Mouse (Mus musculus) stomach, embryonic 16.5 days (tissue): ENCODE measurements around the gene Epo. TPM values are rescaled to one million over a fixed set of nuclear protein-coding genes. Genes with fewer than 3 reads are reported as not detected.

ENCODE experiments used
- ATAC-seq: fragments of 200-750 bp; cut with Nextera tagmentation; 2 replicates; pipeline ENCODE4 v1.8.0; 2017; ENCODE audit warnings: moderate number of reproducible peaks, moderate TSS enrichment; ENCODE audit not compliant: insufficient read depth, low FRiP score
- H3K27ac ChIP-seq: fragments of 300-500 bp; sonication (generic); 2 replicates; pipeline ENCODE4 v1.5.1; 2014; ENCODE audit warnings: low read length
- H3K27me3 ChIP-seq: fragments of 300-500 bp; sonication (generic); 2 replicates; pipeline ENCODE4 v1.6.1; 2014; ENCODE audit warnings: low read length, control low read depth, mixed read lengths; ENCODE audit not compliant: control insufficient read depth, insufficient read depth
- H3K36me3 ChIP-seq: fragments of 300-500 bp; sonication (generic); 2 replicates; pipeline ENCODE4 v1.6.1; 2014; ENCODE audit warnings: low read length; ENCODE audit not compliant: control insufficient read depth, insufficient read depth
- H3K4me1 ChIP-seq: fragments of 300-500 bp; sonication (generic); 2 replicates; pipeline ENCODE4 v1.6.1; 2014; ENCODE audit warnings: low read length, control low read depth, mixed read lengths; ENCODE audit not compliant: control insufficient read depth, insufficient read depth
- H3K4me2 ChIP-seq: fragments of 300-500 bp; sonication (generic); 2 replicates; pipeline ENCODE4 v1.6.1; 2014; ENCODE audit warnings: low read depth, low read length, mixed read lengths
- H3K4me3 ChIP-seq: fragments of 300-500 bp; sonication (generic); replicated peaks from 2 replicates; pipeline ENCODE4 v1.5.1; 2014; ENCODE audit warnings: mild to moderate bottlenecking, low read length
- H3K9ac ChIP-seq: fragments of 300-500 bp; sonication (generic); 2 replicates; pipeline ENCODE4 v1.6.1; 2014; ENCODE audit warnings: low read length
- H3K9me3 ChIP-seq: fragments of 300-500 bp; sonication (generic); replicated peaks from 2 replicates; pipeline ENCODE4 v1.6.1; 2016; ENCODE audit warnings: low read length, control low read depth; ENCODE audit not compliant: control insufficient read depth
- WGBS: fragments of 180-500 bp; shearing (Covaris S2); extraction: QIAGEN DNeasy Blood & Tissue Kit; methylation state at CpG from one replicate; pipeline ENCODE4 v1.1.7; 2014; 5-methylcytosine and 5-hydroxymethylcytosine counted together
- polyA plus RNA-seq: library from polyadenylated mRNA; unstranded; fragments of >200 nt; fragmentation: Nextera tagmentation; extraction: Ambion mirVana; gene quantifications from 2 replicates; pipeline ENCODE4 v1.2.1, GENCODE M21; 2015

Gene Epo
- polyA plus RNA-seq, 1 experiment from 2014 or later = not detected

DNA sequence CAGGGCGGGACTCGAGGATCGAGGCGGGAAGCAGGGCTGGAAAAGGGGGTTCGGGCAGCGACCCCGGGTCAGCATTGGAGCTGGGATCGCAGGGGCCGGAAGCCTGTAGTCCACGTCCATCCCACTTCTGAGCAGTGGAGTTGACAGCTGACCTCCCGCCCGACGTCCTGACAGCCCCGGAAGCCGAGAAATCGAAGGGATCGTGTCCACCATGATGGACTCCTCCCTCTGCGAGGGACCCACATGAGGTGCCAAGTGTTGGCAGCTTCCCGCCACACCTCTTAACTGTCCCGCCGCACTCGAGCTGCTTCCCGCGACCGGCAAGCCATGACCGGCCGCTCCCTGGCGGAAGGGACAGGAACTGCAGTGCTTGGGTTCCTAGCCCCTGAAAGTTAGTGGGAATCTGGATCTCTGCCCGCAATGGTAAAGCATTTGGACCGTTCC, 30.4 kb downstream of the Epo start:
- ATAC-seq = peak; percentile 89
- peaks cover 15% of the 10 kb centered on the region for H3K4me1 ChIP-seq
- H3K9me3 ChIP-seq = no peaks in the 10 kb centered on the region
- H3K4me2 ChIP-seq = peak overlapping the region; percentile 75
- H3K36me3 ChIP-seq = no peaks in the 10 kb centered on the region
- H3K9ac ChIP-seq = peak overlapping the region; percentile 88
- peak overlapping the region; percentile 86 for H3K4me3 ChIP-seq
- peak overlapping the region; percentile 93 for H3K27ac ChIP-seq
- under 1% methylated on average over 30 of the region's 30 CpGs for WGBS
- H3K27me3 ChIP-seq = no peaks in the 10 kb centered on the region

DNA sequence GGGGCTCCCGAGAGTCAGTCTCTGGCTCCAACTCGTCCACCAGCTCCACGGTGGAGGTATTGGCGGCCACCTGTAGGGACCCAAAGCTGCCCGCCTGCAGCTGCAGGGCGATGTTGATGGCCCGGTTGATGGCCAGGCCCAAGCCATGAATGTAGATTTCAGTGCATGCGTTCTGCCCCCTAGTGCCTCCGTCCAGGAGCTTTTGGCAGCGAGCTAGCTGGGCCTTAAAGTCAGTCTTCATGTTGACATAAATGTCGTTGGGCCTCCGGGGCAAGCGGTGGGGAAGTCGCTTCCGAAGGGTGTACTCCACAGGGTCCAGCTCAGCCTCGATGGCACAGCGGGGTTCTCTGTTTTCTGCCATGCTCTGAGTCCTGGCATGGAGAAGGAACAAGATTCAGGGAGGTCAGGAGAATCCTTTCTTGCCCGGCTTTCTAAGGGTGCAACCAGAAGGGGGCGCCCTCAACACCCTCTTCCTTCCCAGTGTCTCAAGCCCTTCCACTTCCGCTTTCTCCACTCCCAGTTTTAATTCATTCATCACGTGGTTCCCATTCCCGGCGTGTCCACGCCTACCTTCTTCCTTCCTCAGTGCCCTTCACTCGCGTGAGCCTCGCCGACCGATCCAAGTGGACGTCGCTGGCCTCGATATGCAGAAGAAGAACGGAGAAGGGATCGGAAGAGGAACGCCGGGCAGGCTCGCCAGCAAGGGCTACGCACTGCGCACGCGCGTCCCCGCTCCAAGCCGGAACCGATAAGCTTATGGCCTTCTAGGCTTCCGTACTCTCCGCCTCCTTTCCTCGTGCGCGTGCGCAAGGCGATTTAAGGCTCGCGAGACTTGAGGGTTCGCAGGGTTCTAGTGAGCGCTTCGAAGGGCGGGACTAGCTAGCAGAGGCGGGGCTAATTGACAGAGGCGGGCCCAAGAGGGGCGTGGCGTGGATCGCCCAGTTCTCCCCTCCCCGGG, 31.1 kb downstream of the Epo start, which contains the start of gene Pop7:
Gene Pop7, minus strand, starts transcription at position 810 of the 958 bp plus-strand sequence.
- H3K36me3 ChIP-seq = no peaks in the 10 kb centered on the region
- peak within 1 kb of the TSS; percentile 99 for H3K27ac ChIP-seq
- peak within 1 kb of the TSS; percentile 97 for H3K4me2 ChIP-seq
- no peaks in the 10 kb centered on the region for H3K27me3 ChIP-seq
- WGBS = 2% methylated on average over 64 of the region's 64 CpGs
- peaks cover 15% of the 10 kb centered on the region for H3K4me1 ChIP-seq
- H3K9ac ChIP-seq = peak within 1 kb of the TSS; percentile 88
- no peaks in the 10 kb centered on the region for H3K9me3 ChIP-seq
- peak; percentile 97 for ATAC-seq
- H3K4me3 ChIP-seq = peak within 1 kb of the TSS; percentile 86

DNA sequence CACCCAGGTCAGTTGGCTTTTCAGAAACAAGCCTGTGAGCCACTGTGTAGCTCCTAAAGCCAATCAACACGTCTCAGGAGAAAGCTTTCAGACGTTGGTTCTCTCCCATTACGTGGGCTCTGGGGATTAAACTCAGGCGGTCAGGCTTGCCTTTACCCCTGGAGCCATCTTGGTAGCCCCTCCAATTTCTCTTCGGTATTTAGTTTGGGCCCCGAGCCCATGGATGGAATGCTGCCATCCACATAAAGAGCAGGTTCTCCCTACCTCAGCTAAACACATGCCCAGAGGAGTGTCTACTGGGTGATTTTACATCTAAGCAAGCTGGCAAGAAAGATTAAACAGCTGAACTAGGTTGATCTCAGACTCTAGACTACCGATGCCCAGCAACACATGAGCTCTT, 32.9 kb downstream of the Epo start:
- Histone ChIP-seq H3K4me2 (no peak overlapping the region), H3K9me3 (no peaks in the 10 kb centered on the region), H3K36me3 (no peaks in the 10 kb centered on the region), H3K9ac (no peak overlapping the region), H3K27ac (no peak overlapping the region), H3K27me3 (no peaks in the 10 kb centered on the region), H3K4me3 (no peak overlapping the region), H3K4me1 (peaks cover 15% of the 10 kb centered on the region)
- no peak for ATAC-seq
- WGBS = 93% methylated on average over 7 of the region's 7 CpGs

DNA sequence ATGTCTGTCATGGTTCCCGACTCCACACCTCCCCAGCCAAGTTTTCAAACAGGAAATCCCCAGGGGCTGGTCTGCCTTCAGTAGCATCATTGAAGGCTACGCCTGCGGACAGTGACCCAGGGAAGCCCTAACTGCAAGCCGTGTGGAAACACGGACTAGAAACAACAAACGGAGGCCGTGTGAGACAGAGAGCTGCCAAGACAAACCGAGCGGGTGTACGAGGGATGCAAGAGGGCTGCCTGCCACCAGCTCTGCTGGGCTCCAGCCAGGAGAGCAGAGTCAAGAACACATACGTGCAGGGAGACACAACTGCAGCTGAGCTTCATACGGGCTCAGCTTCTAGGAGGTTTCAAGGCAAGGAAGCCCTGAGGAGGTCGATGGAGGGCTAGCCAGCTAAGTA, 39.2 kb downstream of the Epo start:
- no peak overlapping the region for H3K4me2 ChIP-seq
- 0 out of 2 replicates have a peak, but pooled peaks cover 4% of the 10 kb centered on the region for H3K4me1 ChIP-seq
- H3K27ac ChIP-seq = no peak overlapping the region
- H3K4me3 ChIP-seq = no peak overlapping the region
- 74% methylated on average over 13 of the region's 13 CpGs for WGBS
- ATAC-seq = no peak
- H3K36me3 ChIP-seq = no peaks in the 10 kb centered on the region
- H3K9me3 ChIP-seq = no peaks in the 10 kb centered on the region
- H3K9ac ChIP-seq = no peak overlapping the region
- no peaks in the 10 kb centered on the region for H3K27me3 ChIP-seq

DNA sequence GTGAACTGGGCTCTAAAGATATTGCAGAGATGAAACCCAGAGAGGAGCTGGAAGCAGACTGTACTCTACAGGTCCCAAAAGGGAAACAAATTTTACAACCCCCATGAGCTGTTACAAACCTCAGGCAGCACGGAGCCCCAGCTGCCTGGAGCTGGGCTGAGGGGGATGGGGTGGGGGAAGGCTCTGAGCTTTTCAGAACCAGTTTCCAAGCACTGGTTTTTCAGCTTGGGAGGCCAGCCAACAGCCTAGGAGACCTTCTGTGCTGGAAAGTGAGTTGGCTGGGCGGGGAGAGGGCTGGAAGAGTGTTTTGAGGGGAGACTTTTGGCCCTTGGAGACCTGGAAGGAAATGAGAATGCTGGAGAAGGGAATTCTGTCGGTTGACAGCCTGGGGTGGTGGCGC, 41.5 kb downstream of the Epo start:
- 43% methylated on average over 4 of the region's 4 CpGs for WGBS

DNA sequence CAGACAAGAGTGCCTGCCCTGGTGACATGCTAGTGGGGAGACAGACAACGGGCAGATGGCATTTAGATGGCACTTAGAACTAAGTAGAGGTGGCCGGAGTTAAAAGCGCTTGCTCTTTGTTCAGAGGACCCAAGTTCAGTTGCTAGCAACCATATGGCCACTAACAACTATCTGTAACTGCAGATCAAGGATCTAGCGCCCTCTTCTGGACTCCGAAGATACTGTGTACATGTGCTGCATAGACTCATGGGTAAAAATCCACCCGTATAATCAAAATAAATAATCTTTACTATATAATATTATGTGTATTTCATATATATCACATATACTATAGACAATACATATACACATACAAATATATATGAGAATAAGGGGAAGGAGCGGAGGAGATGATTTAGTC, 45.4 kb downstream of the Epo start:
- ATAC-seq = no peak
- H3K27me3 ChIP-seq = no peaks in the 10 kb centered on the region
- H3K36me3 ChIP-seq = no peaks in the 10 kb centered on the region
- no peak overlapping the region for H3K4me2 ChIP-seq
- no peaks in the 10 kb centered on the region for H3K9me3 ChIP-seq
- WGBS = 84% methylated on average over 7 of the region's 7 CpGs
- no peak overlapping the region for H3K27ac ChIP-seq
- 0 out of 2 replicates have a peak, but pooled peaks cover 10% of the 10 kb centered on the region for H3K4me1 ChIP-seq
- H3K4me3 ChIP-seq = no peak overlapping the region
- H3K9ac ChIP-seq = no peak overlapping the region

More for the DNA sequence above, 41.5 kb downstream of the Epo start:
- H3K9ac ChIP-seq = 0 out of 2 replicates have a peak overlapping the region, but pooled peaks have one; percentile 39
- H3K4me3 ChIP-seq = no peak overlapping the region
- no peaks in the 10 kb centered on the region for H3K27me3 ChIP-seq
- no peak overlapping the region for H3K27ac ChIP-seq
- no peaks in the 10 kb centered on the region for H3K36me3 ChIP-seq
- H3K4me2 ChIP-seq = no peak overlapping the region
- 0 out of 2 replicates have a peak, but pooled peaks cover 4% of the 10 kb centered on the region for H3K4me1 ChIP-seq
- no peaks in the 10 kb centered on the region for H3K9me3 ChIP-seq
- ATAC-seq = 0 out of 2 replicates have a peak, but pooled peaks have one; percentile 37

DNA sequence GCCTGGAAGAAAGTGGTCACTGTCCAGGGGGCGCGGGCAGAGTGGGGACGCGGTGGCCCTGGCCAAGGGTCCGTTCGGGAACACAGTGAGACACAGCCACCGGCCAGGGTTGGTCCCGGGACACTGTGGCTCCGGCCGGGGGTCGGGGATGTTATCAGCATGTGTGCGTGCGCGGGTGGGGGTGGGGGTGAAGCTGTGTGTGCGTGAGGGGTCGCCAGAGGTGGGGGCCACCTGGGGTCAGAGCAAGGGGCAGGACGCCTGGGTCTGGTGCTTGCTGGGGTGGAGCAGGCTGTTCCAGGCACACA, 47.2 kb downstream of the Epo start:
- ATAC-seq = no peak
- Histone ChIP-seq H3K27ac (no peak overlapping the region), H3K27me3 (no peaks in the 10 kb centered on the region), H3K4me2 (peak overlapping the region; percentile 46), H3K36me3 (no peaks in the 10 kb centered on the region), H3K4me3 (peak overlapping the region; percentile 32), H3K9me3 (no peaks in the 10 kb centered on the region), H3K4me1 (0 out of 2 replicates have a peak, but pooled peaks cover 6% of the 10 kb centered on the region), H3K9ac (peak overlapping the region; percentile 49)
- 2% methylated on average over 17 of the region's 17 CpGs for WGBS

DNA sequence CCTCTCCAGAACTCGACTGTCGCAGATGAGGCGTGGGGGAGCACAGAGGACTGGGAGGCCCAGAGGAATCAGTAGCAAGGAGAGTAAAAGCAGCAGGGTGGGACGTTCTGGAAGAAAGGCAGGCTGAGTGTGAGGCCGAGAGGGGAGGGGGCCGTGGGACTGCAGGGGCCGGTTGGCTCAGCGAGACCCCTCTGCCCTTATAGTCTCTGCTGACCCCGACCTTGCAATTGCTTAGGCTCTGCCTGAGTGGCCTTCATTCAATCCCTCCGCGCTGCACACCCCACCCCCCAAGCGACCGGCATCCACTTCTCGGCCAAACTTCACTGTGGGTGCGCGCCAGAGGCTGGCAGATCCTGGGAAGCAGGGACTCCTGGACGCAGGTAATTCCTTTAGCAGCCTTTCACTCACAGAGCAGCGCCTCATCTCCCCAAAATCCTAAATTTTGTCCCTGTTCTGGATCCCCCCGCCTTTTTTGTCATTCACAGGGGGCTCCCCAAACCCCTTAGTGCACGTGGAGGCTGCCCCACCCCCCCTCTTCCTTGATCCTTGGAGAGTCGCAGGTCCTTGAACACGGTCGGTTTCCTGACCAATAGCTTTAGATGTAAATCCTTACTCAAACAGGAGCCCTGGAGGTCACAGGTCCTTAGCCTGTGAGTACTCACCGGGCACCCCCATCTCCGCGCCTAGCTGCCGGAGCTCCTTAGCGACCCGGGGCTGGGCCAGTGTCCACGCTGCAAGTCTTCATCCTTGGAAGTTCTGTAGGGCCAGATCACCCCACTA, 47.8 kb downstream of the Epo start:
- Histone ChIP-seq H3K27me3 (no peaks in the 10 kb centered on the region), H3K4me1 (0 out of 2 replicates have a peak, but pooled peaks cover 6% of the 10 kb centered on the region), H3K9ac (peak overlapping the region; percentile 49), H3K36me3 (no peaks in the 10 kb centered on the region), H3K4me3 (peak overlapping the region; percentile 32), H3K27ac (no peak overlapping the region), H3K4me2 (peak overlapping the region; percentile 46), H3K9me3 (no peaks in the 10 kb centered on the region)
- WGBS = 11% methylated on average over 30 of the region's 30 CpGs
- no peak for ATAC-seq

DNA sequence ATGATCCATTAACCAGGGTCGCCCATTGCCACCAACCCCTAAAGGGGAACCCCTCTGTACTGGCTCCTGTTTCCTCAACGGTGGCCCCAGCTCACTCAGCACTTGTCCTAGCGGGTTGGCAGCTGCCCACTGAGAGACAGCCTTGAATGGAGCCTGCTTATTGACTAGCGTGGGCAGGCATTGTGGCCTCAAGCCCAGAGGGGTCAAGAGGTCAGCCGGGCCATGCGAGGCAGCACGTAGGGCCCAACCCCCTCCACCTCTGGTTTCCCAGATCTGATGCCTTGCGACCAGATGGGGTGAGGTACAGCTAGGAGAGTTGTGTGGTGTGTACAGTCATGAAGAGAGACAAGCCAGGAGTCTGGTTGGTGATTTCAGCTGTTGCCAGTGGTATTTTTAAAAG, 51.1 kb downstream of the Epo start:
- Histone ChIP-seq H3K9ac (no peak overlapping the region), H3K4me2 (no peak overlapping the region), H3K4me1 (0 out of 2 replicates have a peak, but pooled peaks cover 6% of the 10 kb centered on the region), H3K4me3 (no peak overlapping the region), H3K36me3 (no peaks in the 10 kb centered on the region), H3K9me3 (no peaks in the 10 kb centered on the region), H3K27ac (no peak overlapping the region), H3K27me3 (no peaks in the 10 kb centered on the region)
- no peak for ATAC-seq
- WGBS = 45% methylated on average over 8 of the region's 8 CpGs
